Mouse (Mus musculus) bone marrow, adult 2 months (tissue): ENCODE data around the gene Skp1a.

ENCODE experiments used
- CTCF ChIP-seq: fragments of 200-500 bp; IDR thresholded peaks from 2 replicates; pipeline ENCODE4 v1.5.1; 2011; ENCODE audit warnings: low read length, control low read depth; ENCODE audit not compliant: control insufficient read depth, insufficient read depth
- POLR2A ChIP-seq: fragments of 200-500 bp; IDR thresholded peaks from 2 replicates; pipeline ENCODE4 v1.6.1; 2011; ENCODE audit warnings: low read depth, mild to moderate bottlenecking, control low read depth, low read length, borderline replicate concordance; ENCODE audit not compliant: control insufficient read depth

DNA sequence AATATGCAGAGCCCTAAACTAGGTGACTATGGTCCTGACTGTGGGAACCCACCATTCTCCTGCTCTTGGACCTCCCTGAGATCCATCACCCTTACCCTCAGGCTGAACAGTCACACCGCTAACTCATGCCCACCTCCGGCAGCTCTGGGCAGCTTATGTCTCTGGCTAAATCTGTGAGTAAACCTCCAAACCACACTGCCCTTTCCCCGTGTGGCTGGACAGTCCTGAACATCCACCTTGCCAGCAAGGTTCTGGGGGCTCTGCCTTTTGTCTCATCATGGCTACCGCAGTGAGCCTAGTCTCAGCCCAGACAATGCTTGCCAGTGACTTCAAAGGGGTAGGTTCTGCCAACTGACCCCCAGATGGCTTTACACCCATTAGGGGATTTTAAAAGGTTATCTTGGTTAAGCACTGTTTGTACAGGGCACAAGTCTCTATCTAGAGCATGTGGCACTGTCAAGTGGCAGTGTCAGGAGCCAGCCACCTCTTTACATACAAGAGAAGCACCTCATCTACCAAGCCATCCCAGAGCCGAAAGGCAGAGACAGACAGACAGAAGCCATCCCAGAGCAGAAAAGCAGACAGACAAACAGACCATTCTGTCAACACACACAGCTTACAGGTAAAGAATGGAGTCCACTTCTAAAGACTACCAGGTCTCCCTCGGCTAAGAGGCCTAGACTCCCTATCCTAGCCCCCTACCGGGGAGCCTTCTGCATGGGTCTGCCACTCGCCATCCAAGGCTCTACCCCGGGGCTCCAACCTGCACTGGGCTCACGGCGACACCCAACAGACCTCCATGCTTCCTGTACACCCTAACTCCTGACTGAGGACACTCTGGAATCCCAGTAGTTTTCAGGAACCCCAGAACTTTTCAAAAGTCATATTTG is 49.0 kb downstream of the Skp1a start:
- TF ChIP-seq CTCF (no peak), POLR2A (no peak)
